Mouse (Mus musculus): ENCODE data around the gene Amhr2. TPM values are rescaled to one million over a fixed set of nuclear protein-coding genes. Genes with fewer than 3 reads are reported as not detected.
A peak's percentile ranks its signal among the peaks of the same experiment; 100 is the strongest.

Gene Amhr2
- polyA plus RNA-seq, 1 experiment = 0.08 TPM

DNA sequence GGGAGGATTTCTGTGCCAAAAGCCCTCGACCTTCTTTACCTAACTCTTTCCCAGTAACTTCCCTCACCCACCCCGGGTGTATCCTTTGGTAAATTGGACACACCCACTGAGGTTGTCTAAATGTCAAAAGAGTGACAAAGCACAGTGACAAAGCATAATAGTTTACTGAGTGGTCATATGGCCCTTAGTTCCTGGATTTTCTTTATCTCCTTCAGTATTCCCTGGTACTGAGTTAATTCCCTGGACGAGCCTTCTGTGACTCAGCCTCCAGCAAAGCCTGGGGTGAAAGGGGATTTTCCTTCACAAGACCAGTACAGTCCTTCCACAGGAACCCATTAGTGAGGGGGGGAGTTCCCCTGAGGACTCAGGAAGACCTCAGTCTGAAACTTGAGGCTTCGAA is 15.8 kb downstream of the Amhr2 start:
- Histone ChIP-seq H3K4me1 (ENCODE audit: control insufficient read depth) (peaks cover 60% of the 10 kb centered on the region), H3K27me3 (ENCODE audit: control insufficient read depth) (no peaks in the 10 kb centered on the region), H3K4me3 (replicated peaks) (peak overlapping the region; percentile 76), H3K9me3 (ENCODE audit: control insufficient read depth, low read length) (no peaks in the 10 kb centered on the region), H3K36me3 (ENCODE audit: control insufficient read depth) (peaks cover 47% of the 10 kb centered on the region)
- no peak for TF ChIP-seq TAL1 (IDR thresholded peaks at IDR 0.05; ENCODE audit: low read length)
- no peak for TF ChIP-seq GATA1 (IDR thresholded peaks at IDR 0.05; ENCODE audit: low read length)

DNA sequence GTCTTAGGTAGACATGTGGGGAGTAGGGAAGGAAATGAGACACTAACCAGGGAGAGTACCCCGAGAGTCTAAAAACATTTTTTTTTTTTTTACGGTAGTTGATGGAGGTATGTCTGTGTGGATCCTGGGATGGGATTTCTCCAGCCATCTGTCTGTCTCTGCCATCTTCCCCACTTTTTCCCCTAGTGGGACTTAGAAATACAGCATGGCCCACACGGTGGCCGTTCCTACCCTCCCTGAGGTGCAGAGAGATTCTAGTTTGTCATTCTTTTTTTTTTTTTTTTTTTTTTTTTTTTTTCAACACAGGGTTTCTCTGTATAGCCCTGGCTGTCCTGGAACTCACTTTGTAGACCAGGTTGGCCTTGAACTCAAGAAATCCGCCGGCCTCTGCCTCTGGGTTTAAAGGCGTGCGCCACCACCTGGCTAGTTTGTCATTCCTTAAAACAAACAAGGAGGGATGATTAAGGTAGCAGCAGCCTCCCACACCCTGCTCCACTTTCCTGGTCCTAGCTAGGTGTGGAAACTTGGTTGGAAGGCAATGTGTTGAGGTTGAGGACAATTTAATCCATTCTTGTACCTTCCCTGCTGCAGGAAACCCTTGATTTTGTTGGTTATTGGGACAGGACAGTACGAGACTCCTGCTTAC is 16.4 kb downstream of the Amhr2 start:
- H3K9me3 ChIP-seq (ENCODE audit: control insufficient read depth, low read length) = no peaks in the 10 kb centered on the region
- peaks cover 56% of the 10 kb centered on the region for H3K4me1 ChIP-seq (ENCODE audit: control insufficient read depth)
- H3K27me3 ChIP-seq (ENCODE audit: control insufficient read depth) = no peaks in the 10 kb centered on the region
- H3K4me3 ChIP-seq (replicated peaks) = peak overlapping the region; percentile 76
- no peak for TF ChIP-seq GATA1 (IDR thresholded peaks at IDR 0.05; ENCODE audit: low read length)
- TF ChIP-seq TAL1 (IDR thresholded peaks at IDR 0.05; ENCODE audit: low read length) = no peak
- peaks cover 52% of the 10 kb centered on the region for H3K36me3 ChIP-seq (ENCODE audit: control insufficient read depth)

DNA sequence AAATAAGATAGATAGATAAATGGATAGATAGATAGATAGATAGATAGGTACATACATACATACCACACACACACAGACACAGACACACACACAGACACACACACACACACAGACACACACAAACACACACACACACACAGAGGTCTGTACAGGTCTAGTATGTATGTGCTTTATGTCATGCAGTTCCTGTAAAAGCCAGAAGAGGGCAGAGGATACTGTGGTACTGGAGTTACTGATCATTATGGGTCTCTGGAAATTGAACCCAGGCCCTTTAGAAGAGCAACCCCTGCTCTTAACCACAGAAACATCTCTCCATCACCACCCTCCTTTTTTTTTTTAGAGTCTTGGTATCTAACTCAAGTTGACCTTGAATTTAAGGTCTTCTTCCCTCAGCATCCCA is 18.5 kb downstream of the Amhr2 start:
- Histone ChIP-seq H3K4me1 (ENCODE audit: control insufficient read depth) (peaks cover 39% of the 10 kb centered on the region), H3K36me3 (ENCODE audit: control insufficient read depth) (peaks cover 67% of the 10 kb centered on the region)

DNA sequence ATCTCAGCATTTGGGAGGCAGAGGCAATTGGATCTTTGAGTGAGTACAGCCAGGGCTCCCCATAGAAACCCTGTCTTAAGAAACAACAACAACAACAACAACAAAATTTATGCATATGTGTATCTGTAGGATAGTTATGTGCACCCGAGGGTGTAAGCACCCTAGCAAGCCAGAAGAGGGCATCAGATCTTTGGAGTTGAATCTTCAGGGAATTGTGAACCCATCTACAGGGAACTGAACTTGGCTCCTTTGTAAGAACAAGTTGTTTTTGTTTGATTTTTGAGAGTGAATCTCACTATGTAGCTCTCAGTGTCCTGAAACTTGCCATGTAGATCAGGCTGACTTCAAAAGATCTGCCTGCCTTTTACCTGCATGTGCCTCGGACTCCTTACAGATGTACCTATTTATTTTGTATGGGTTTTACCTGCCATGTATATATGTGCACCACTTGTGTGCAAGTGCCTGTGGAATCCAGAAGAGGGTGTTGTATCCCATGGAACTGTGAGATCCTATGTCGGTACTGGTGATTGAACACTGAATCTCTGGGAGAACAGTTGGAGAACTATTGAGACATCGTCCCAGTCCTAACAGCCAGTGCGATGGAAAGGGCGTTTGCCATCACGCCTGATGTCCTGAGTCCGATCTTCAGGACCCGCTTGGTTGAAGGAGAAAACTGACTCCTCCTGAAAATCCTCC is 23.7 kb downstream of the Amhr2 start:
- TF ChIP-seq GATA1 (IDR thresholded peaks at IDR 0.05; ENCODE audit: low read length) (no peak), TAL1 (IDR thresholded peaks at IDR 0.05; ENCODE audit: low read length) (no peak)
- Histone ChIP-seq H3K36me3 (ENCODE audit: control insufficient read depth) (peaks cover 55% of the 10 kb centered on the region), H3K4me1 (ENCODE audit: control insufficient read depth) (peaks cover 18% of the 10 kb centered on the region), H3K4me3 (replicated peaks) (no peak overlapping the region), H3K9me3 (ENCODE audit: control insufficient read depth, low read length) (peaks cover 5% of the 10 kb centered on the region), H3K27me3 (ENCODE audit: control insufficient read depth) (no peaks in the 10 kb centered on the region)

More for the DNA sequence above, 18.5 kb downstream of the Amhr2 start:
- Histone ChIP-seq H3K4me3 (replicated peaks) (no peak overlapping the region), H3K27me3 (ENCODE audit: control insufficient read depth) (no peaks in the 10 kb centered on the region), H3K9me3 (ENCODE audit: control insufficient read depth, low read length) (peaks cover 4% of the 10 kb centered on the region)
- TF ChIP-seq TAL1 (IDR thresholded peaks at IDR 0.05; ENCODE audit: low read length) = no peak
- TF ChIP-seq GATA1 (IDR thresholded peaks at IDR 0.05; ENCODE audit: low read length) = no peak

DNA sequence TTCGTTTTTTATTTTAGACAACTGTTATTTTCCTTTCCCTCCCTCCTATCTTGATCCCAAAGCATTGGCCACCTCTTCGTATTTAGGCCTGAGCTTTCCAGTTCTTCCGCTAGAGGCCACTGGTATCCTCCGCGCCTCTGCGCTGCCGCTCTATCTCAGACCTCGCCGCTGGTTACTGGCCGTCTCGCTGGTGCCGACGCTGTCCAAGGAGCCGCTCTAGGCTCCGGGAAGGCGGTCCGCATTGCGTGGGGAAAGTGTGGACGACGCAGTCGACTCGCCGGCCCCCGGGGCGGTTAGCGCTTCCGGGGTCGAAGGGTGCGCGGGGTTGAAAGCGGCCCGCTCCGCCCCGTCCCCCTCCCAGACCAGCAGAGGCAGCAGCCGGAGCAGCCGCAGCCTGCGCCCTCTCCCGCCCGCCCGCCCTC is 25.0 kb downstream of the Amhr2 start, which contains the start of gene Pcbp2:
Gene Pcbp2 (plus strand): TSS at position 357 of the 422 bp plus-strand sequence.
- H3K4me1 ChIP-seq (ENCODE audit: control insufficient read depth) = peaks cover 18% of the 10 kb centered on the region
- H3K36me3 ChIP-seq (ENCODE audit: control insufficient read depth) = peaks cover 59% of the 10 kb centered on the region
- TF ChIP-seq TAL1 (IDR thresholded peaks at IDR 0.05; ENCODE audit: low read length) (no peak), GATA1 (IDR thresholded peaks at IDR 0.05; ENCODE audit: low read length) (peak; percentile 70)
- no peaks in the 10 kb centered on the region for H3K27me3 ChIP-seq (ENCODE audit: control insufficient read depth)
- H3K4me3 ChIP-seq (replicated peaks) = peak within 1 kb of the TSS; percentile 93
- peaks cover 5% of the 10 kb centered on the region for H3K9me3 ChIP-seq (ENCODE audit: control insufficient read depth, low read length)

DNA sequence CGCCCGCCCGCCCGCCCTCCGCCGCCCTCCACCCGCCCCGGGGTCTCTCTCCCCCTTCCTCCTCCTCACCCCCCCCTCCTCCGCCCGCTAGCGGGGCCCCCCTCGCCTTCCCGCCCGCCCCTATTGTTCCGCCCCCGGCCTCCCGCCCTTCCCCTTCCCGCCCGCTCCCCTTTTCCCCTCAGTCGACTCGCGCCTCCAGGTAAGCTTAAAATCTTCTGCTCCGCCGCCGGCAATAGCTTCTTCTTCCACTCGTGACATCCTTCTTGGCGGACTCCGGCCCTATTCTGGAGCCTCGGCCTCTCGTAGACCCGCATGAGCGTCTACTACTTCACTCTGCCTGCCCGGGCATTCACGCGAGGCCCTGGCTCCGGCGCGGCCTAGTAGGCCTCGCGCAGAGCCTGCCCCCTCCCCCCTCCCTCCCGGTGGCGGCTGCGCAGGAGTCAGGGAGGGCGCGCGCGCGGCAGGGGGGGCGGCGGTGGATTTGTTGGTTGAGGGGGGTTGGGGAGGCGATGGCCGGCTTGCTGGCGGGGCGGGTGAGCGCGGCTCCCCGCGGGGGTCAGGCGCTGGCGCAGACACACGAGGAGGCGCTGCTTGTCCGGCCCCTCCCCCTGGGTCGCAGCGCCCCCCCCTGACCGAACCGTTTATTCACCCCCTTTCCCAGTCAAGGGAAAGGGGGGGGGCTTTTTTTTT is 25.6 kb downstream of the Amhr2 start:
- H3K36me3 ChIP-seq (ENCODE audit: control insufficient read depth) = peaks cover 60% of the 10 kb centered on the region
- no peak for TF ChIP-seq GATA1 (IDR thresholded peaks at IDR 0.05; ENCODE audit: low read length)
- no peak for TF ChIP-seq TAL1 (IDR thresholded peaks at IDR 0.05; ENCODE audit: low read length)
- H3K4me3 ChIP-seq (replicated peaks) = peak overlapping the region; percentile 93
- peaks cover 18% of the 10 kb centered on the region for H3K4me1 ChIP-seq (ENCODE audit: control insufficient read depth)
- H3K9me3 ChIP-seq (ENCODE audit: control insufficient read depth, low read length) = peaks cover 5% of the 10 kb centered on the region
- no peaks in the 10 kb centered on the region for H3K27me3 ChIP-seq (ENCODE audit: control insufficient read depth)

DNA sequence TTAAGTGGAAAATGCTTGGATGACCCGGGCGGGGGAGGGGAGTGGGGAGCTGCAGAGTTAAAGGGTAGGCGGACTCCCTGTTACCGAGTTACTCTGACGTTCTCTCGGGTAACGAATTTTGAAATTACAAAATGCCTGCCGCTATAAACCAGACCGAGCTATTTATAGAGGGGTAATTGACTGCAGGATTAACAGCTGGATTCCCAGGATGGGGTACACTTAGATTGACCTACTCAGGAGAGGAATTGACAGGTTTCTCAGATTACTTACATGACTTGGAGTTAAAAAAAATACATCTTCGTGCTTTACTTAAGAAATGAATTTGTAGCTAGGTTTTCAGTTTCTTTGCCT is 26.1 kb downstream of the Amhr2 start:
- TF ChIP-seq GATA1 (IDR thresholded peaks at IDR 0.05; ENCODE audit: low read length) = no peak
- TF ChIP-seq TAL1 (IDR thresholded peaks at IDR 0.05; ENCODE audit: low read length) = no peak
- Histone ChIP-seq H3K36me3 (ENCODE audit: control insufficient read depth) (peaks cover 62% of the 10 kb centered on the region), H3K4me3 (replicated peaks) (peak overlapping the region; percentile 93), H3K9me3 (ENCODE audit: control insufficient read depth, low read length) (peaks cover 5% of the 10 kb centered on the region), H3K4me1 (ENCODE audit: control insufficient read depth) (peaks cover 18% of the 10 kb centered on the region), H3K27me3 (ENCODE audit: control insufficient read depth) (no peaks in the 10 kb centered on the region)

DNA sequence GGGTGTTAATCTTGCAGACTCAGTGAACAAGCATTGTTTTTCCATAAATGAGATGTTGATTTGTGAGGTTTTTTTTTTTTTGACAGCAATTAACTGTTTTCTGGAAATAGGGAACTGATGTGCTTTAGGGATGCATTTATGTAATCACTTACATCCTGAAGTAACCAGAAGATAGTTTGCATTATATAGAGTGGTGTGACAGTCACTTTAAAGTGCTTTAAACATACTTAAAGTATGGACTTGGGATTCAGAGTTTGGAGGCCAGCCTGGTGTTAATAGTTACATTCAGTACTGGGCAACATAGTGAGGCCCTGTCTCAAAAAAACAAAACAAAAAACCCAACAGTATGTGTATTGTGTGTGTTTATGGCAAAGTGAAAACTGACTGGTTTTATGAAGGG is 26.6 kb downstream of the Amhr2 start:
- TF ChIP-seq TAL1 (IDR thresholded peaks at IDR 0.05; ENCODE audit: low read length) (no peak), GATA1 (IDR thresholded peaks at IDR 0.05; ENCODE audit: low read length) (no peak)
- H3K27me3 ChIP-seq (ENCODE audit: control insufficient read depth) = no peaks in the 10 kb centered on the region
- peaks cover 5% of the 10 kb centered on the region for H3K9me3 ChIP-seq (ENCODE audit: control insufficient read depth, low read length)
- H3K4me3 ChIP-seq (replicated peaks) = peak overlapping the region; percentile 93
- H3K36me3 ChIP-seq (ENCODE audit: control insufficient read depth) = peaks cover 62% of the 10 kb centered on the region
- H3K4me1 ChIP-seq (ENCODE audit: control insufficient read depth) = peaks cover 18% of the 10 kb centered on the region

DNA sequence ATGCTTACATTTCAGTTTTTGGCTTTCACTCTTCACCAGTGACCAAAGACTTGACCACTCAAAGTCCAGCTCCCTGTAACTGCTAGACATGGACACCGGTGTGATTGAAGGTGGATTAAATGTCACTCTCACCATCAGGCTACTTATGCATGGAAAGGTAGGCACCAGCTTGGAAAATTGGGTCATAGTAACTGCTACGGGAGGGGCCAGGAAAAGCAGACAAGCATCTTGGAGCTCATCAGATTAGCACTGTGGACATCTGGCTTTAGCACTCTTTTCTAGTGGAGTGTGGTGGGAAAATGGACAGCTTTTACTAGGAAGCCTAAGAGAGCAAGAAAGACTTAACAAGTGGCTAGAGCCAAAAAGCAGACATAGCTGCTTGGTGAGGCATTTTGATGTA is 28.1 kb downstream of the Amhr2 start:
- Histone ChIP-seq H3K36me3 (ENCODE audit: control insufficient read depth) (peaks cover 67% of the 10 kb centered on the region), H3K4me3 (replicated peaks) (no peak overlapping the region), H3K9me3 (ENCODE audit: control insufficient read depth, low read length) (peaks cover 5% of the 10 kb centered on the region), H3K27me3 (ENCODE audit: control insufficient read depth) (no peaks in the 10 kb centered on the region), H3K4me1 (ENCODE audit: control insufficient read depth) (peaks cover 18% of the 10 kb centered on the region)
- TF ChIP-seq TAL1 (IDR thresholded peaks at IDR 0.05; ENCODE audit: low read length) (no peak), GATA1 (IDR thresholded peaks at IDR 0.05; ENCODE audit: low read length) (no peak)
